Mouse (Mus musculus): ENCODE data around the gene Dpp6. TPM values are rescaled to one million over a fixed set of nuclear protein-coding genes. Genes with fewer than 3 reads are reported as not detected.

The Dpp6 gene
- polyA plus RNA-seq, 1 experiment from 2014 or later = 22.8 TPM

DNA sequence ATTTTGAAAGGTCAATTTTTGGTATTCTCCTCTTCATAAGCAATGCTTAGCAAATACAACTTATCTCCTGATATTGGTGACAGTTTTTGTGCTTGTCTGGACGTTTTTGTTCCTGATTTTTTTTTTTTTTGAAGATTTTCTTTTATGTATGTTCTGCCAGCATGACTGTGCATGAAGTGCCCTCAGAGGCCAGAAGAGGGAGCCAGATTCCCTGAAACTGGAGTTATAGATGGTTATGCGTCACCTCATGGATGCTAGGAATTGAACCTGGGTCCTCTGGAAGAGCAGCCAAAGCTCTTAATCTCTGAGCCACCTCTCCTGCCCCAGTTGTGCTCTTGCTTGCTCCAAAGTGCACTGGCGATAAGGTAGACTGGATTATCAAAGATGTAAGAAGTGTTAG lies 868.9 kb downstream of the Dpp6 start:
- H3K27ac ChIP-seq = no peak overlapping the region
- H3K36me3 ChIP-seq = no peaks in the 10 kb centered on the region
- H3K9ac ChIP-seq = no peak overlapping the region
- WGBS = 77% methylated on average over 3 of the region's 3 CpGs
- ATAC-seq (ENCODE audit: low FRiP score, low read depth) = no peak
- H3K4me3 ChIP-seq = no peak overlapping the region
- H3K27me3 ChIP-seq (replicated peaks) = no peaks in the 10 kb centered on the region
- peaks cover 3% of the 10 kb centered on the region; the same call in 1 of the 2 replicates for H3K9me3 ChIP-seq
- H3K4me1 ChIP-seq = no peaks in the 10 kb centered on the region
- H3K4me2 ChIP-seq (replicated peaks) = no peak overlapping the region

DNA sequence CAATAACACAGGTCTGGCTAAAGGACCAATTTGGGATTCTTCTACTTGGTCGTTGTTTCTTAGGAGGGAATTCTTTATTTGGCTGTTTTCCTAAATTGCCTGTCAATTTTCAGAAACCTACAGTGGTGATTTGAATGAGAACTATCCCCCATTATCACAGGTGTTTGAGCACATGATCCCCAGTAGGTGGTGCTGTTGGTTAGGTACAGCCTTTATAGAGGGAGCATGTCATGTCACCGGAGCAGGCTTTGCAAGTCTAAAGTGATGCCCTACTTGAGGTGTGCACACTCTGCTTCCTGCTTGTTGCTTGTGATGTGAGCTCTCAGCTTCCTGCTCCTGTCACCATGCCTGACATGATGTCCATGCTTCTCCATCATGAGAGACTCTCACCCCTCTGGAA lies 870.3 kb downstream of the Dpp6 start:
- ATAC-seq (ENCODE audit: low FRiP score, low read depth) = no peak
- Histone ChIP-seq H3K36me3 (no peaks in the 10 kb centered on the region), H3K4me1 (no peaks in the 10 kb centered on the region), H3K9me3 (peaks cover 3% of the 10 kb centered on the region; the same call in 1 of the 2 replicates), H3K9ac (no peak overlapping the region), H3K27ac (no peak overlapping the region), H3K4me3 (no peak overlapping the region), H3K27me3 (replicated peaks) (no peaks in the 10 kb centered on the region), H3K4me2 (replicated peaks) (no peak overlapping the region)
- WGBS = 88% methylated on average over 2 of the region's 2 CpGs

DNA sequence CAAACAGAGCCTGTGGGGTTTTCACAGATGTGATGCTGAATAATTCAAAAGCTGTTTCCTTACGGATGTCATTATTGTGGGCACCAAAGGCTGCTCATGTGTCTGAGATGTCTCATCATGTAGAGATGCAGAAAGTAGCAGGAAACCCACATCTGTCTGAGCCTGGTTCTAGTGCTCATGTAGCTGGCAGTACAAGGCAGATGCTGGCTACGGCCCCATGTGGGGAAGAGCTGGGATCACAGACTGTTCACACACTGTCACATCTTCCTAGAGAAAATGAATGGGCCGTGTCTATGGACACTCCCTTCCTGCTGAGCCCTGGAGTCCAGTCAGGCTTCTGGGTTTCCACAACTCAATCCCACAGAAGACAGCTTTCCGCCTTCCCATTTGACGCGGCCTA lies 885.5 kb downstream of the Dpp6 start:
- no peaks in the 10 kb centered on the region for H3K4me1 ChIP-seq
- no peak overlapping the region for H3K4me2 ChIP-seq (replicated peaks)
- H3K27ac ChIP-seq = no peak overlapping the region
- H3K27me3 ChIP-seq (replicated peaks) = no peaks in the 10 kb centered on the region
- H3K36me3 ChIP-seq = no peaks in the 10 kb centered on the region
- no peak for ATAC-seq (ENCODE audit: low FRiP score, low read depth)
- no peaks in the 10 kb centered on the region for H3K9me3 ChIP-seq
- H3K9ac ChIP-seq = no peak overlapping the region
- no peak overlapping the region for H3K4me3 ChIP-seq
- WGBS = 83% methylated on average over 6 of the region's 6 CpGs

DNA sequence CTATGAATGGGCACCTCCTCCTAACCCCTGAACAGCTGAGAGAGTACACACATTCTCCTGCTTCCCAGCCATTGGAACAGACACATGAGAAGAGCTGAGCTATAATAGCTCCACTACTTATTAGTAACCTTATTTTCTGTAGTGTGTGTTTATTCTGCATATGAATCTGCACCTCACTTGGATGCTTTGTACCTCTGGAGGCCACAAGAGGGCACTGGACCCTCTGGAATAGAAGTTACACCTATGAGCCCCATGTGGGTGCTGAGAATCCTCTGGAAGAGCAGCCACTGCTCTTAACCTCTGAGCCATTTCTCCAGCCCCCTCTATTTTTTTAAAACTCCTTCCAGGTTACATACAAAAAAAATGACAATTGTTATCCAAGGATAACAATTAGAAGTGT lies 888.0 kb downstream of the Dpp6 start:
- H3K4me3 ChIP-seq = no peak overlapping the region
- H3K36me3 ChIP-seq = no peaks in the 10 kb centered on the region
- ATAC-seq (ENCODE audit: low FRiP score, low read depth) = no peak
- H3K9ac ChIP-seq = no peak overlapping the region
- H3K4me2 ChIP-seq (replicated peaks) = no peak overlapping the region
- H3K9me3 ChIP-seq = no peaks in the 10 kb centered on the region
- H3K27ac ChIP-seq = no peak overlapping the region
- H3K27me3 ChIP-seq (replicated peaks) = no peaks in the 10 kb centered on the region
- H3K4me1 ChIP-seq = no peaks in the 10 kb centered on the region

DNA sequence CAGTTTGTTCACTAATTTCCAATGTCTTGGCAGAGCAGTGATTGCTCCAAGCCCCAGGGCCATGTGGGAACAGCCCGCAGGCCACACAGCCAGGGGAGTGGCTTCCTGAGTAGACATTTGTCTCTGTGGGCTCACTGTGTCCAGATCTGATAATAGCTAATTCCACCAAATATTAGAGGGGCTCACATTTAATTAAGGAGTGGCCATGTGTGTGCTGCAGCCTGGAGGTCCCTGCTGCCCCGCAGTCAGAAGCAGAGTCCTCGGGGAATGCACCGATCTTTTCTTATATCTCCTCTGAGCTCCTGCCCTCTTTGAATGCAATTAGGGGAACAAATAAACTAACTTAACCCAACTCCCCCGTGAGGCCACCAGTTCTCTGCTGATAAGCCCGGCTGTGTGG lies 889.5 kb downstream of the Dpp6 start:
- Histone ChIP-seq H3K4me3 (no peak overlapping the region), H3K27ac (no peak overlapping the region), H3K4me1 (no peaks in the 10 kb centered on the region), H3K4me2 (replicated peaks) (no peak overlapping the region), H3K36me3 (no peaks in the 10 kb centered on the region), H3K27me3 (replicated peaks) (no peaks in the 10 kb centered on the region), H3K9me3 (no peaks in the 10 kb centered on the region), H3K9ac (no peak overlapping the region)
- ATAC-seq (ENCODE audit: low FRiP score, low read depth) = no peak
- 70% methylated on average over 6 of the region's 6 CpGs for WGBS

DNA sequence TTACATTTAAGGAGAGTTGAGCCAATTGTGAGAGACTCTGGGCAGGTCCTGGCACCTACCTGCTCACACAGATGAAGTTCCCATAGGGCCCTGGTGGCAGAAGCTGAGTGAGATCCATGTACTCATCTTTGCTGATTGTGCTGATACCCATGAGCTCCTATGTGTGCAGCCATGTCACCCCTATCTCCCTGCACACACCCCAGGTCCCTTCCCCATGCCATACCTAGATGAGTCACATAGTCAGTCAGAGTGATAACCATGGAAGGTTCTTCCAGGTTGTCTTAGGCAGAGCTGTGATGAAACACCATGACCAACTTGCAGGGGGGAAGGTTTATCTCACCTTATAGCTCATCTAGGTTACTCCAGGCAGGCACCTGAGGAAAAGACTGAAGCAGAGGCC lies 890.3 kb downstream of the Dpp6 start:
- no peak overlapping the region for H3K27ac ChIP-seq
- H3K4me1 ChIP-seq = no peaks in the 10 kb centered on the region
- H3K9me3 ChIP-seq = no peaks in the 10 kb centered on the region
- ATAC-seq (ENCODE audit: low FRiP score, low read depth) = no peak
- no peak overlapping the region for H3K4me3 ChIP-seq
- H3K36me3 ChIP-seq = no peaks in the 10 kb centered on the region
- no peaks in the 10 kb centered on the region for H3K27me3 ChIP-seq (replicated peaks)
- no peak overlapping the region for H3K4me2 ChIP-seq (replicated peaks)
- no peak overlapping the region for H3K9ac ChIP-seq

DNA sequence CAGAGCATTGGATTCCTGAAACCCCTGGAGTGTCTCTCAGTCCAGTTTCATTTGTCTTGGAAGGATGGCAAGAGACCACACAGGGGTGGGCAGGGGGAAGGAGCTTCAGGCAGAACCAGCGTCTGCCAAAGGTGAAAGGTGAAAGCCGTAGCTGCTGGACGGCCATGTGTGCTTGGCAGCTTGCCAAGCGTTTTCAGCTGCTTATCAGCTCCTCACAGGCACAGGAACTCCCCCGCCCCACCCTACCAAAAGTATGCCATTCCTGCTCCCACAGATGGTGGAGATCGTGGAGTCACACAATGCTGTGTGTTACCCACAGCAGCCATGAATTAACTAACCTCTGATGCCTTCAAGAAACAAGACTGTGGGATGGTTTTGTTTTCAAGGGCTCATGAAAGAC lies 891.2 kb downstream of the Dpp6 start:
- H3K27ac ChIP-seq = no peak overlapping the region
- no peak for ATAC-seq (ENCODE audit: low FRiP score, low read depth)
- no peak overlapping the region for H3K4me2 ChIP-seq (replicated peaks)
- H3K9ac ChIP-seq = no peak overlapping the region
- H3K9me3 ChIP-seq = no peaks in the 10 kb centered on the region
- H3K4me3 ChIP-seq = no peak overlapping the region
- H3K4me1 ChIP-seq = no peaks in the 10 kb centered on the region
- no peaks in the 10 kb centered on the region for H3K36me3 ChIP-seq
- WGBS = 52% methylated on average over 6 of the region's 6 CpGs
- no peaks in the 10 kb centered on the region for H3K27me3 ChIP-seq (replicated peaks)

DNA sequence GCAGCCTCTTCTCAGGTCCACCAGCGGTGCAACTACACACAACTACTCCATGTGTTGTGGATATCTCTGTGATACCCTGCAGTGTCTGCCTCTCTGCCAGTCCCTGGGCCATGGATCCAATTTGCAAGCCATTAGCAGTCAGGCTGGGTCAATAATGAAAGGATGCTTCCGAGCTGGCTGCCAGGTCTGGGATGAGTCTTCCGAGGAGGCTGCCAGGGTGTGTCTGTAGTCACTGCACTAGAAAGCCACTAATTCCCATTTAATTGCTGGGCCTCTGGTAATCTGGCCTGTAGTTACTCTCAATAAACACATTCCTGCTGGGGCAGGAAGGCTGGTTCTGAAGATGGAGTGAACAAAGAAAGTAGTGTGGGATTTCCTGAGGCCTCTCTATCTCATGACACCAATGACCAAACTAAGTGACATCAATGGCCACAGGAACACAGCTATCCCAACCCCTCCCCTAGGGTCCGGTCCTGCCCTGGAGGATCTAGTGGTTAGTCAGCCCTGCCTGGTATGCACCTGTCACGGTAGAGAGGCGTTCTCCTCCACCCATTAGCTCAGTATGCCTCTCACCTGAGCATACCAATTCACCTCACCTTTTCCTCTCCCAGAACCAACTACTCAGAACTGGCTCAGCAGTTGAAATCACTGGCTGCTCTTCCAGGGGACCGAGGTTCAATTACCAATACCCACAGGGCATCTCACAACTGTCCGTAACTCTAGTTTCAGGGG lies 894.6 kb downstream of the Dpp6 start:
- ATAC-seq (ENCODE audit: low FRiP score, low read depth) = no peak
- Histone ChIP-seq H3K27ac (no peak overlapping the region), H3K4me3 (no peak overlapping the region), H3K27me3 (replicated peaks) (no peaks in the 10 kb centered on the region), H3K4me1 (peaks cover 9% of the 10 kb centered on the region; the same call in 1 of the 2 replicates), H3K4me2 (replicated peaks) (no peak overlapping the region), H3K9ac (no peak overlapping the region), H3K9me3 (no peaks in the 10 kb centered on the region), H3K36me3 (no peaks in the 10 kb centered on the region)
- 55% methylated on average over 8 of the region's 8 CpGs for WGBS

DNA sequence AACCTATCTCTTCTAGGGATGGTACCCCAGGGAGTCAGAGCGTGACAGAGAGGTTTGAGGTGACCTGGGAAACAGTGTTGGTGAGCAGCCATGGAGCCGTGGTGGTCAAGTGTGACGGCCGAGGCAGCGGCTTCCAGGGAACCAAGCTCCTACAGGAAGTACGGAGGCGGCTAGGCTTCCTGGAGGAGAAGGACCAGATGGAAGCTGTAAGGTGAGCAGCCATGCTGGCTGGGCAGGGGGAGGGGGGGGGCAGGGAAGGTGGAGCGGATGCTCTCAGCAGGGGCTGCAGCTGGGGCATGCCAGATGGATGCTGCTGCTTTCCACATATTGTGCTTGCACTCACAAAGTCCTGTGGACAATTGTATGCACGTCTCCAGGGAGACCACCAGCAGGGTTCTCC lies 897.4 kb downstream of the Dpp6 start:
- no peak overlapping the region for H3K9ac ChIP-seq
- no peak overlapping the region for H3K27ac ChIP-seq
- no peak for ATAC-seq (ENCODE audit: low FRiP score, low read depth)
- H3K27me3 ChIP-seq (replicated peaks) = no peaks in the 10 kb centered on the region
- no peaks in the 10 kb centered on the region for H3K9me3 ChIP-seq
- no peaks in the 10 kb centered on the region for H3K36me3 ChIP-seq
- H3K4me3 ChIP-seq = no peak overlapping the region
- H3K4me2 ChIP-seq (replicated peaks) = no peak overlapping the region
- H3K4me1 ChIP-seq = peaks cover 9% of the 10 kb centered on the region; the same call in 1 of the 2 replicates
- WGBS = 68% methylated on average over 9 of the region's 9 CpGs

DNA sequence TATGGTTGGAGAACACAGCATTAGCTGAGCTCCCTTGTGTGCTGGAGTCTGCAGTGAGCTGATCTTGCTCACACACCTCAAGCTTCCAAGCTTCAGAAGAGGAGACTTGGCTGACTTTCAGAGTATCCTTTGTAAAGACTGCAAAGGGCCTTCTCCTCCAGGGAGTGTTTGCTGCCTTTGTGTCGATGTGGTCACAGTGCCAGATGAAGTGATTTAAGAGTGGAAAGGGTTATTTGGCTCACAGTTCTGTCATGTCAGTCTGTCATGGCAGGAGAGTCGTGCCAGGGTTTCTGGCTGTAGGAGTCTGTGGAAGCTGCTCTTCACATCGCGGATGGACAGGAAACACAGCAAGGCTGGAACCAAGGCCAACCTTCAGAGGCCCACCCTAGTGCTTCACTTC lies 899.0 kb downstream of the Dpp6 start:
- 79% methylated on average over 4 of the region's 4 CpGs for WGBS

DNA sequence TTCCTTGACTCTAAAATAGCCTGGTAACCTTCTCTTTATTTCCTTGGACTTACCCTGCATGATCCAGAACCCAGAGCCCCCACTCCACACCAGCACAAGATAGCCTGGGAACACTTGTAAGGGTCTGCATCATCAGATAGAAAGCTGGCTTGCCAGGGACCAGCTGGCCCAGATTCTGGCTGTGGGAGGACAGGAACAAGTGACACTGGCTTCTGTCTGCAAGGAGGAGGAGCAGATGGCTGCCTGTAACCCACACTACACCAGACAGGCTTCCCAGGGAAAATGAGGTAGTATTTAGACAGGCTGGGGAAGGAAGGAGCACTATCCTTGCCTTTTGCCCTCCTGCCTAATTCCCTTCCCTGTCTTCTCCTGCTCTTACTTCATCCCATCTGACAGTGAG lies 900.3 kb downstream of the Dpp6 start:
- H3K27me3 ChIP-seq (replicated peaks) = no peaks in the 10 kb centered on the region
- H3K9me3 ChIP-seq = no peaks in the 10 kb centered on the region
- no peaks in the 10 kb centered on the region for H3K36me3 ChIP-seq
- H3K4me1 ChIP-seq = peaks cover 9% of the 10 kb centered on the region; the same call in 1 of the 2 replicates
- H3K9ac ChIP-seq = no peak overlapping the region
- no peak overlapping the region for H3K4me2 ChIP-seq (replicated peaks)
- H3K4me3 ChIP-seq = no peak overlapping the region
- no peak overlapping the region for H3K27ac ChIP-seq
- ATAC-seq (ENCODE audit: low FRiP score, low read depth) = no peak

More for the DNA sequence above, 899.0 kb downstream of the Dpp6 start:
- H3K27me3 ChIP-seq (replicated peaks) = no peaks in the 10 kb centered on the region
- no peak overlapping the region for H3K27ac ChIP-seq
- no peak overlapping the region for H3K4me2 ChIP-seq (replicated peaks)
- H3K4me3 ChIP-seq = no peak overlapping the region
- H3K36me3 ChIP-seq = no peaks in the 10 kb centered on the region
- H3K9me3 ChIP-seq = no peaks in the 10 kb centered on the region
- peaks cover 9% of the 10 kb centered on the region; the same call in 1 of the 2 replicates for H3K4me1 ChIP-seq
- no peak overlapping the region for H3K9ac ChIP-seq
- ATAC-seq (ENCODE audit: low FRiP score, low read depth) = no peak

DNA sequence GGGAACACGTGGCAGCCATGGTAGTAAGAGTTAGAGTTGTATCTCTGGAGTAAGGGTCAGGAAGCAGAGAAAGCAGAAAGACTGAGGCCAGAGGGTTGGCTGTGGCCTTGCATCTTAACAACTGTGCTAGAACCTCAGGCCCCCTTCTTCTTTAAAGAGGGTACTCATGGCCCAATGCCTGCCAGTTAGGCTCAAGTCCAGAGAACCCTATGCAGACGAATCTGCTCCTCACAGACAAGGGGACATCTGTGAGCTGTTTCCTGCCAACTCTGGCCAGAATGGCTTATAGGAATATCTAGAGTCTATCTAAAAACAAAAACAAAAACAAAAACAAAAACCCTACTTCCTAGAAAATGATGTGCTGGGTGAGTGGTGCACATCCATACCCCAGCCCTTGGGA lies 902.3 kb downstream of the Dpp6 start:
- H3K27me3 ChIP-seq (replicated peaks) = no peaks in the 10 kb centered on the region
- H3K4me2 ChIP-seq (replicated peaks) = no peak overlapping the region
- 79% methylated on average over 2 of the region's 2 CpGs for WGBS
- H3K4me3 ChIP-seq = no peak overlapping the region
- H3K9ac ChIP-seq = no peak overlapping the region
- H3K27ac ChIP-seq = no peak overlapping the region
- peaks cover 4% of the 10 kb centered on the region; the same call in 1 of the 2 replicates for H3K4me1 ChIP-seq
- no peaks in the 10 kb centered on the region for H3K9me3 ChIP-seq
- H3K36me3 ChIP-seq = no peaks in the 10 kb centered on the region
- ATAC-seq (ENCODE audit: low FRiP score, low read depth) = no peak

DNA sequence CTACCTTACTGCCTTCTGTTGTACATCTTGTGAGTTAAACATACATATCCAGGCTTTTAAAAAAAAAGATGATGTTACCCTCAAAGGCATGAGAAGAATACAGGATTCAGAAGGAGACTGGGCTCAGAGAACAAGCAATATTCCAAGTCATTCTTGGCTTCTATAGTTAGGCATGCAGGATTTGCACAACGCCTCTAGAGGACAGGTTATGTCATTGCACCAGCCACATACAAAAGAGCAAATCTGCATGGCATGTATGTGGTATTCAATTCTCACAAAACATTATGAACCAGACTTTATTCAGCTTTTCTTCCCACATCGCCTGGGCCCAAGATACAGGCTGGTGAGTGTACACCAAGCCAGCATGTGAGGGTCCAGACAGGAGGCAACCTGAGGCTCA lies 907.5 kb downstream of the Dpp6 start:
- H3K9me3 ChIP-seq = peaks cover 5% of the 10 kb centered on the region; the same call in 1 of the 2 replicates
- WGBS = 41% methylated on average over 2 of the region's 2 CpGs
- H3K36me3 ChIP-seq = no peaks in the 10 kb centered on the region
- no peaks in the 10 kb centered on the region for H3K27me3 ChIP-seq (replicated peaks)
- H3K4me2 ChIP-seq (replicated peaks) = no peak overlapping the region
- no peak for ATAC-seq (ENCODE audit: low FRiP score, low read depth)
- no peak overlapping the region for H3K9ac ChIP-seq
- H3K4me3 ChIP-seq = no peak overlapping the region
- no peaks in the 10 kb centered on the region for H3K4me1 ChIP-seq
- H3K27ac ChIP-seq = no peak overlapping the region

Data from neural tube, embryonic 12.5 days (tissue).